Mouse (Mus musculus) cerebellum, postnatal 10 days (tissue): ENCODE measurements around the gene Gm5460.

ENCODE experiments used
- DNase-seq, 2 experiments: peaks; one replicate each; pipeline ENCODE4 v3.0.0; 2021; ENCODE audit warnings: mixed read lengths in 2 of 2

The Gm5460 gene

DNA sequence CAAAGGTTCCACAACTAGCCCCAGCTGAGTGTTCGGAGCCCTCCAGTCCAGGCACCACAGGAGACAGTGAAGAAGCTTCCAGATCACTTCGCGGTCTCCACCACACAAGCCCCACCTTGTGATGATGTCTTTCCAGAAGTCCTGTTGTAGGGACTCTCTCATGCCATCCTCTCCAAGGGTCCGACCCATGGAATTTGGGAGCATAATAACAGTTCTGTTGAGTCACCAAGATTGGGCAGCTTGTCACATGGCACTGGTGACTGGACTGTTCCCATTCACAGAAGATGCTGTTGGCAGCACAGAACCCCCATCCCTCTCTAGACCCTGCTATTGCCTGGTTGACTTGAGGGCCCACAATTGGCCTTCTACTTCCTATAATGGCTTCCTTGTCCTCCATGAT is at the start of gene Gm5460:
Gm5460 (plus strand) TSS at position 378 of the 400 bp plus-strand sequence.
- no peak for DNase-seq

DNA sequence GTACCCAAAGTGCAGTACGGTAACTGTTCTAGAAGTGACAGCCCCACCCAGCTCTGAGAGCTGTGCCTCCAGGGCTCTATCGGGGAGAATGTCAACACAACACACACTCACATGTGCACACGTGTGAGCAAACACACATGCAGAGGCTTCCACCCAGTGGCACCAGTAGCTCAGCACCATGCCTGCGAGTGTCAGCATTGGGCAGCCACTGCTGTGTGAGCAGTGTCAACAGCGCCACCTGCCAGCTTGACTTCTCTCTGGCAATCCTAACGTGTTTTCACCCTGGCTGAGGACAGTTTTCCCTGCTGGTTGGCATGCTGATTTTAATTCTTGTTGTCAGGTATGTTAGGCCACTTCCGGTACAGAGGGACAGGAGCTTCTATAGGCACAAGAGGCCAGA is 43.9 kb upstream of the Gm5460 start:
- peak; percentile 65 for DNase-seq

DNA sequence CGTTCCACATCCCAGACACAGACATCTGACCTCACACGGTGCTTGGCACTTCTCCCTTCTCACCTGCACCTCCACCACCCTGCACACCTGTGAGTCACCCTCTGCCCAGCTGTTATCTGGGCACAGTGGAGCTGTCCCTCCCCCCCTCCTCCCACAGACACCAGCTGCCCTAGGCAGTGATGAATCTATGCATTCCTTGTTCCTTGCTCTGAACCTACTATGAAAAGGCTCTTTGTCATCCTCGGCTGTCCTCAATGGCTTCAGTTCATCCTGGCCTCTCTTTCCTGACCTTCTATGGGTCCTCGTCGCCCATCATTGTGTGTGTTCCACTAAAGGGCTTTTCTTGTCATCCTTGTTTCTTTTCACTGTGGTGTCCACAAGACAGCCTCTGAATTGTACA is 41.8 kb upstream of the Gm5460 start:
- DNase-seq = no peak

DNA sequence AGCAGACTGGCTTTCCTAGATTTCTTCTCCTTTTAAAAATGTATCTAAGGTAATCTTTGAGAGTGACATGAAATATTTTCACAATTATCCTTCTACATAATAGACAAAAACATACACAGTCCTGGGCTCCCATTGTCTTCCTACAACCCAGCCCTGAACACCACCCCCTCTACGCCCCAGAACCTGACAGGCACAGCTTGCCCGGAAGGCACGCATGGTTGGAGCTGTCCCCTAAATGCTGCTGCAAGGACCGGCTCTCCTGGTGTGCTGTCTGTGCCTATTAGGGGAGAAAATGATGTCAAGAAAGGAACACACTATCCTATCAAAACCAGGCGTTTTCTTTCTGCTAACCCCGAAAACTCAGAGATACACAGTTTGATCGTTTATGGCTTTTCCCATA is 38.8 kb upstream of the Gm5460 start:
- DNase-seq = peak; percentile 56 to 69

DNA sequence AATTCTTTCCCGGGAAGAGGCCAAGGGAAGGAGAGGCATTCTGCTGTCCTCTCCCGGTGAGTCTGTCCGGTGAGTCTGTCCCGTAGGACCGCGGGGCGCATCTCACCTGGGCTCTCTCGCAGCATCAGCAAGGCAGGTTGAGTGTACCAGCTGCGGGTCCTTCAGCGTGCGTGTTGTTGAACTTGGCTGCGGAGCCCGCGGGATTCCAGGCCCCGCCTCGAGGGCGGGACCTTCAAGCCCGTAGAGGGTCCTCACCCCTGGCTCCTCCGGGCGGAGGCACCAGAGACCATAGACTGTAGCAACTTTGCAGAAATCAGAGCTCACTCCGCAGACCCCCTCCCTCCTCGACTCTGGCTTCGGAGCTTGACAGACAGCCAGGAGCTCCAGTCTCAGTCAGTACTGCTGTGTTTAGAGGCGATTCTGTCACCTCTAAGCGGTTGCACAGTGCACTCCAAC is 37.9 kb upstream of the Gm5460 start, which contains the start of gene Zfp488:
Zfp488 (minus strand) TSS at position 161 of the 456 bp plus-strand sequence.
- DNase-seq = peak; percentile 67 to 73

DNA sequence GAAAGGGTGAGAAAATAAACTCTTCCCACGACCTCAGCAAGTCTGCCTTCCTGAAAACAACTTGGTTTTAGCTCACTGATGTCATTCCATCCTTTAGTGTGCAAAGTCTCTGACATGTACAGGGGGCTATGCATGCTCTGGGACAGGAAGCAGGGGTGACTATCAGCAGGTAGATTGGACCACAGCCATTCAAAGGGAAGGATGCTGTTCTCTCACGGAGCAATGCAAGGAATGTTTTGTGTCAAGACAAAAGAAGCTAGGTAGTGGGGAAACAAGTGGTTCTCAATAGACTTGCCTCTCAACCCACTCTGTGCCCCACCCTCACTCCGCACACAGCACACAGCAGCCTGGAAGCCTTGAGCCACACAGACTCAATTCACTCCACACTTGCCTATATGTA is 27.4 kb upstream of the Gm5460 start:
- DNase-seq = no peak

DNA sequence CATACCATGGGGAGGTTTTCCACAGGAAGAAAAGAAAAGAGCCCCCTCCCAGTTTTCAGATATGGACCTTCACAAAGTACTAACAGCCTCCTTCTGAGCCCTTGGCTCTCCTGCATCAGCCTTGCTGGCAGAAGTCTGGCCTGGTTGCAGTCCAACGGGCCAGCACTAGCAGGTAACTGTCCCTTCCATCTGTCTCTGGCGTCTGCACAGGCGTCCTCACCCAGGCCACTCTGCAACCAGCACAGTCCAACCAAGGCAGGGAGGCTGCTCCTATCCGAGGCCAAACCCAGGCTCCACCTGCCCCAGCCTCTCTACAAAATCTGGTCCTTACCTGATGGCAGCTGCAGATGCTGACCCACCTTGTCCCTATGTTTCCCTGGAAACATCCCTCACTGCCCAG is 24.6 kb upstream of the Gm5460 start:
- peak; percentile 84 to 91 for DNase-seq

DNA sequence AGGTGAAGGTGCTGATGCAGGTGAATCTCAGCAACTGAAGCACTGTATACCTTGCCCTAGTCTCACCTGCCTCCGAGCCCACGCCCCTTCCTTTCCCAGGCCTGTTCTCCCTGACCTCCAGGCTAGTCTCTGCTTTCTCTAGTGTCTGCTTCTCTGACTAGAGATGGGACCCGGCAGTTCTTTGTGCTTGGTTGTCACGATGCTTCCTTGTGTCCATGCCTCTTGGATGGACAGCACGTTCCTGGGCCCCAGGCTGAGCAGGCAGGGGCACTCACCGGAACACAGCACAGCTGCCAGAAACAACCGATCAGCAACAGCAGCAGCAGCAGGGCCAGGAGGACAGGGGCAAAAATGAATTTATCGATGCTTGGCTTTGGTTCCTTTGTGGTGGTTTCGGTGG is 23.5 kb upstream of the Gm5460 start:
- DNase-seq = no peak

DNA sequence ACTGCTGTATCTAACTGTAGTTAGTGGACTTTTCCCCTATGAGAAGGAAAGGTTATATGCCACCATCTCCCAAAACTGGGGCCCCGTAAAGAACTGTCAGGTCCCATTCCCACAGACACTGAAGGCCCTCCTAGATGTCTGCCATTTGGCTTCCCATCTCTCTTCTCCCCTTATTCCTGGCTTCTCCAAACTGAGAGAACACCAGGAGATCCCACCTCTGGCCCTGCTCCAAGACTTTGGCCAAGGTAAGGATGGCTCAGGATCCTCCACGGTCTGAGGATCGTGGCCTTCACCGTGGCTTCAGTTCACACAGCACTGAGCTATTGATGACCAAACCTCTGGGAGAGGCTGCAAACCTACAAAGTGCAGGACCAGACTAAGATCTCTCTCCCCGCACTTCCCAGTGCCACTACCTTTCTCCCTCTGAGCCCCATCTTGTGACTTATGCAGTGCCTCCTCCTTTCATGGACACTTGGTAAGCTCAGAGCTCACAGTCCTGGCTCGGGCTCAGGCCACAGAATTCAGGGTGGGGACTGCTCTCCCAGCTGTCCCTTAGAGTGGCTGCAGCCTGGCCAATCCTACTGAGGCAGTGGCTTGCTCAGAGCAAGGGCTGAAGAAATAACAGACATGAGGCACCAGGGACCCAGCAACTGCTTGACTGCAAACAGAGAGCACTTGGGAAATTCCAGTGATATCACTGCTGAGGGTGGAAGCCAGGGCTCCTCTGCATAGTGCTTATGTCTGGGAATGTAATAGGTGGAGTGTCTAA is 22.9 kb upstream of the Gm5460 start:
- no peak for DNase-seq

DNA sequence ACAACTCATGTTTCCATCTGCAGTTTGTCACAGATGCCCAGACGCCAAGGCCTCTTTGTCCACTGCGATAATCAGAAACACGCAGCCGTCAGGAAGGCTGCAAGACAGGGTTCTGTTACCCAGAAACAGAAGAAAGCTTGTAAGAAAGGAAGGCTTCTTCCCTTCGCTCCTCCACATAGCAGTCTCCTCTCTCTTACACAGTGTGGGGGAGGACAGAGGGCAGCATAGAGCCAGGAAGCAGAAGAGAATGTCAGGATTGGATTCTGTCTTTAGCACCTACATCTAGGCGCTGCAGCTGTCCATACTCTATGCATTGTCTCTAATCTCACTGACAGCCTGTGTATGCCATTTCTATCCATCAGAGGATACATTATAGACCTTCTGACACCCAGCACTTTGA is 19.1 kb upstream of the Gm5460 start:
- DNase-seq = no peak

DNA sequence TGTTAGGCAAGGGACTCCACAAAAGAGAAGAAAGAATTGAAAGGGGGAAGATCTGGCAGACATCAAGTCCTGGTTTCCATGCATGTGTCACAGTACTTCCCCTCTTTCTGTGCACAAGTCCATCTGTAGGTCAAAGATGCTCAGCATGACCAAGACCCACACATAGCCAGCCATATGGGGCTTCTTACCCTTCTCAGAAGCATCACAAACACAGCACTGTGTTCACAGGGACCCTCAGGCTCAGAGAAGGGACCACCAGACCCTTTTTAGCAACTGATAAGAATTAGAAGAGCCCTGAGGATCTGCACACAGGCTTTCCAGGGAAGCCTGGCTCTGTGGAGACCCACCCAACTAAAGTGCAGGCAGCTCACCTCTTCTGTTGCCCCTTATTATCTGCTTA is 16.5 kb upstream of the Gm5460 start:
- no peak for DNase-seq

DNA sequence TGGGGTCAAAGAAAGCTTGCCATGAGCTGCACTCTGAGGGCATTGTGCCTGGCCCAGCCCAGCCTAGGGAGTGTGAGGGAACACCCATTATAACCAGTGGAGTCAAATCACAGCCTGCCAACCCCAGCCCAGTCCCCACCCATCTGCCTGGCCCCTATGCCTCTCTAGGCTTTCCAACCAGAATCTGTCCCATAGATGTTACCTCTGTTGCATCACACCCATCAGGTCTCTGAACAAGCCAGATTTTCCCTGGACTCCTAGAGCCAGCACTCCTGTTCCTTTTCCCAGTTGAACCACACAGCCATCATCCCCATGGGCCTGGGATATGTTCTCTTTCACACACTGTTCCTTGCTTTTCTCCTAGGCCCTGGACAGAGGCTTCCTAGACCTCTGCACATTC is 15.1 kb upstream of the Gm5460 start:
- DNase-seq = no peak

DNA sequence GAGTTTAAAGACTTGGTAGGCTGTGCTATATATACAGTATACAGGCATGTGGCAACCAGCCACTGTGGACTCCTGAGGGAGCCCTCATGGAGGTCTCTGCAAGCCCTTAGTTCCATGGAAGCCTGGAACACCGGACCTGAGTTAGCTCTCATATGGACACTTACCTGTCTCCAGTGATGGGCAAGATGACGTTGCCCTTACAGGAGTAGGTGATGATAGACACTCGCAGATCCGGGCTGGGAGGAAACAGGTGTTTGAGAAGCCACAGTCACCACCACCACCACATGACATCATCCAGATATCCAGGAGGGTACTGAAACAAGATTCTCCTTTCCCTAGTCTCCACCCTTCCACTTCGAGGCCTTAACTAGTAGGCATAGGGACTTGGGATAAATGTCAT is 14.2 kb upstream of the Gm5460 start:
- DNase-seq = no peak

DNA sequence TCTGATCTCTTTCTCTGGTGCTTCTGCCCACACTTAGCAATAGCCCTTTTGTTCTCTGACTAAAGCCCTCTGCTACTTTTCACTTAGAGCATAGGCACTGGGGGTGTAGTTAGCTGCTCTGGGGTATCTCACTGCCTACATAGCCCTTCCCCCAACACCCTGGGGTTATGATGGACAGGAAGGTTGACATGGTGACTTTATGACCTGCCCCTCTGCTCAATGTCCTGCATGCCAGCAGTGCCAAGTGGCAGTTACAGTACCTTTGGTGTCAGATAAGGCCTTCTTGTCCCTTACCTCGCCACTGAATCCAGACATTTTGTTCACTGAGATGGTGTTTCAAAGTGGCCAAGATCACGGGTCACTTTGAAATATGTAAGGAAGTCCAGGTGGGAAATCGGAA is 1.5 kb upstream of the Gm5460 start, which contains the start of gene Gm30083:
Gm30083 (minus strand) TSS at position 120 of the 400 bp plus-strand sequence.
- no peak for DNase-seq

DNA sequence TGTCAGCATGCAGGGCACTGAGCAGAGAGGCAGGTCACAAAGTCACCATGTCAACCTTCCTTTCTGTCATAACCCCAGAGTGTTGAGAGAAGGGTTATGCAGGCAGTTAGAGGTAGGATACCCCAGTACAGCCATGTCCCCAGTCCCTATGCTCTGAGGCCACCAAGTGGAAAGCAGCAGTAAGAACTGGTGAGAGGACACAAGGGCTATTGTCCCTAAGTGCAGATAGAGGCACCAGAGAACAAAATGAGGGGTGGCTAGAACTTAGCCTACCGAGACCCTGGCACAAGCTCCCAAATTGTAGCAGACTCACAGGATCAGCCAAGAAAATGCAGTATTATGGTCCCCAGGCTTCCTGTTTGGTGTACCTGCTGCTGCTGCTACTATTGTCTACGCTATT is 380 bp downstream of the Gm5460 start:
- DNase-seq = no peak

DNA sequence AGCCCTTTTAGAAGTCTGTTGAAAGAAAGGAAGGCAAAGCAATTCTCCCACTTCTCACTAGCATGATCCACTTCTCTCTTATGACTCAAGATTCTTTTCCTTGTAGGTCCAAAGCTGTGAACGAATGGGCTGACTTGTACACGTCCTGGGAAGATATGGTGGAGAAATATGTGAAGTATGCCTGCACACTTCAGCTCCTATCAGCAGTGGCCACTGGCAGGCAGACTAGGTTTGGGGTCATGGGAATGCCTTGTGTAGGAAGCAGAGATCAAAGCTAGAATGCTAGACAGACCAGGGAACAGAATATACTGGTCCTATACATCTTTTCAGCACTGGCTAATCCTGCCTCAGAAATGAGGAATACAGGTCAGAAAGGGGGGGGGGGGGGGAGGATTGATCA is 10.2 kb downstream of the Gm5460 start:
- no peak for DNase-seq

DNA sequence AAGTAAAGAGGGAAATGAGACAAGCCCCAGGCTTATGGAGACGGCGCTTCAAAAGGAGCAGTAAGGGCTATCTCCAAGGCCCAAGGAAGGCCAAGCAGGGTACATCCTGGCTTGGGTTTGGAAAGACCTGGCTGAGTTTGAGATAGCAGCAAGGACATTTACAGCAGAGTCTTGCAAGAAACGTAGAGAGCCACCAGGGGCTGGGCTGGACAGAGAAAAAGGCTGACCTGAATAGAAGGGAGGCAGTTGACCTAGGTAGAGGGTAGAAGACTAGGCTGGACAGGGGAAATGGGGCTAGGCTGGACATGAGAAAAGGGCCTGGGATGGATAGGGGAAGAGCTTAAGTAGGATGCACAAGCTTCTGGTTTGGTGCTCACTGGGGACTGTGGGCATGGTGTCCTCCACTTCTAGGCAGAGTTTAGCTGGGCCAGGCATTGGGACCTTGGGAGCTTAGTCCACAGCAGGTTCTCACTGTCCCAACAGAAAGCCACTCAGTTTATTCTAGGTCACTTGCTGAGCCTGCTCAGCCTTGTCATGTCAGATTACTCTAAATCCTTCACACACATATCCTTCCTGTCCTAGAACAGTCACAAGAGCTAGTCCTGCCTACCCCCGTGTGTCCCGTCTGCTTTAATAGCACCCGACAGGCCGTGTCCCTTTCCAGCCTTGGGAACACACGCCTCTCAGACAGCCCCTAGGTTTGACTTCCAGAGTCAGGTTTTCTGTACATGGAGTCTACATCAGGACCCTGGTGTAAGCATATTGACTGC is 17.5 kb downstream of the Gm5460 start:
- DNase-seq = no peak

DNA sequence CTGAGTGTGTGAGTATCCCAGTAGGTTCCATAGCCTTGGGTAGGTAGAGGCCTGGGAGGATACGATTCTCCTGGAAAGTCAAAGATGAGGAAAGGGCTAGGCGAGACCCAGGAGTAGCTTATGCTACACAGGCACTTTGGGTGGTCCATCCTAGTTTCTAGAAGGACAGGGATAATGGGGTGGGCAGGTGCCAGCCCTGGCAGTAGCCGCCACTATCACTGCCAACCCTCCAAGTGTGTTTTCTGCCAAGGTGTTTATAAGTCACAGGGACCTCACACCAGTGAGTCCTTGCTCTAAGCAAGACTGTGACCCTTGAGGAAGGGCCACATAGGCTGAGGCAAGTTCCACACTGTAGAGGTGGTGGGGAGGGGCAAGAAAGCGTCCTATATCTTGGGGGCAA is 24.7 kb downstream of the Gm5460 start:
- peak; percentile 55 to 67 for DNase-seq

DNA sequence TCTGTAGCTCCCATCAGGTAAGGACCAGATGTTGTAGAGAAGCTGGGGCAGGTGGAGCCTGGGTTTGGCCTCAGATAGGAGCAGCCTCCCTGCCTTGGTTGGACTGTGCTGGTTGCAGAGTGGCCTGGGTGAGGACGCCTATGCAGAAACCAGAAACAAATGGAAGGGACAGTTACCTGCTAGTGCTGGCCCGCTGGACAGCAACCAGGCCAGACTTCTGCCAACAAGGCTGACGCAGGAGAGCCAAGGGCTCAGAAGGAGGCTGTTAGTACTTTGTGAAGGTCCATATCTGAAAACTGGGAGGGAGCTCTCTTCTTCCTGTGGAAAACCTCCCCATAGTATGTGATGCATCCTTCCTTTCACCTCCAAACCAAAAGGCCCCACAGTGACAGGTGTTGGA is 26.8 kb downstream of the Gm5460 start:
- peak; percentile 45 to 54 for DNase-seq

DNA sequence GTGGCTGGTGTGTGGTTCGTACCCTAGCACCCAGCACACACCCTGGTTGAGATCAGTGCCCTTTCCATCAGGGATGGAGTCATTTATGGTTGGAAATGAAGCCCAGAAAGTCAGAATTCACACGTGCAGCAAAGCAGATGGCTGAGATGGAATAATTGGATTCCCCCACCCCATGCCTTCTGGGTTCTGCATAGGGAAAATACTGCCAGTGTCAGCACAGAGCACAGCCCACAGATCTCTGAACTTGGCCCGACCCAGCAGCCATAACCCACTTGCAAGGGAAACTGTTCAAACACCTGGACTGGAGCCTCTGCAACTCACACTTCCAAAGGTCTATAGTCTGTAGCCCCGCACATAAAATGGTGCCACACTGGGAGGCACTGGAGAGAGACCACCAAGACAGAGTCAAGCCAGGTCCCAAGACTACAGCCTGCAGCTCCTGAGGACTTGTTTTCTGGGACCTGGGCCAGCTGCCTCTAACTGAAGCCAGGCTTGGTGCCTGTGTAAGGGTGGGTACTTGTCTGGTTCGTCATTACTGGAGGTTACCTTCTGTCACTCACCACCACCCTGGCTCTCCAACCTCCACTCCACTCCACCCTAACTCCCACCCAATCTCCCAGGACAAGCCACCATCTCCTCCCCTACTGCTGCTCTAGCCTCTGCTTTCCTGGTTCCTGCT is 33.7 kb downstream of the Gm5460 start:
- DNase-seq = peak; percentile 83 to 90

DNA sequence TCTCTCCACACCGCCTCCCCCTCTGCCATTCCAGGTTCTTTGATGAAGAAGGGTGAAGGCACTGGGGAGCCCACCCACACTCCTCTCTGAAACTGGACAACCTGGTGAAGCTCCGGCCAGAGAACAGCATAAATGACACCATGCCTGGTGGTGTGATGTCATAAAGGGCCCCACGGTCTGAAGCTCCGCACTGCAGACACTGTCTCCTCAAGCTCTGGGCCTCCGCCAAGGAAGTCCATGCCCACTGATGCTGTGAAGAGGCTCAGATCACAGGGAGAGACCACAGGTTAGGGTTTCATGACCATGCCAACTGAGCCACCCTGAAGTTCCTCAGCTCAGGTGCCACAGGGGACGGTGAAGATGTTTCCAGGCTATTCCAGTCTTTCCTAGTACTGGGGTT is 36.0 kb downstream of the Gm5460 start, which contains the start of gene Antxrl:
Antxrl (plus strand) TSS at position 192 of the 400 bp plus-strand sequence.
- DNase-seq = no peak

DNA sequence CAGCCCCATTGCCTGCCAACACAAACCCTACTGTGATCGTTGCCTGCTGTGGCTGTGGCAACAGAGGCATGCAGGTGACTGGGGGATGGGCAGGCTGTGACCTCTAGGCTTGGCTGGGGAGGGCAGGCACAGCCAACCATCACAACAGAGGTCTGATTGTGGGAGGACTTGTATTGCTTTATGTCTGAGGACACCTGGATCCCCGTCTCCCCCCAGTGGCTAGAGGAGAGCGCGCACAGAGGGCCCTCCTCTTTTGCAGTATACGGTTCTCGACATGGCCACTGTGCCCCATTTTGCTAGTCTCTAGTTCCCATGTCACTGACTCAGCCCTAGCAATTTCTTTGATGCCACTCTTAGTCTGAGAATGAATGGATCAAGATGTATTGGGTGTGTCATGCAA is 55.1 kb downstream of the Gm5460 start:
- peak; percentile 35 to 47 for DNase-seq

DNA sequence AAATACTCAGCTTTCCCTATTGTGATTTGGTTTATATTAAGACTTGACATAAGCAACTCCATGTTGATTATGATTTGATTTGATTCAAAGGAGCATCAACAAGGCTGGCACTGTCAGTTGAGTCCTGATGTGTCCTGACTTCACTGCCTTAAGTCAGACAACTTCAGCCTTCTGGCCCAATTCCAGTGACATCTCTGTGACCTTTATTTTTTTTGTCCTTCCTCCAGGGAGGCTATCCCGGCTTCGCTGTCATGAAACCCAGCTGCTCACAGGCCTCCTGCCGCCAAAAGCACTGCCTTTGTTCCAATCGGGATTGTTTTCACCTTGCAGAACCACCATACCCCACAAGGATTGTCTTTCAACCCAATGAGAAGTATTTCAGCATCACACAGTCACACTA is 58.8 kb downstream of the Gm5460 start:
- no peak for DNase-seq
